Mouse (Mus musculus) yolk sac, embryonic 10.5 days (tissue): ENCODE data around the gene Klhl21.

ENCODE experiments used
- DNase-seq: peaks from one replicate; pipeline ENCODE4 v3.0.0-alpha.2; 2017; ENCODE audit warnings: low spot score

Klhl21 gene

GRCm38 (mm10) chr4:152008622-152009075 lies at the start of gene Klhl21:
Gene Klhl21 (plus strand): TSS chr4:152008803.
- peak; percentile 94 for DNase-seq

- DNase-seq: no peak
These were observed 48.6 kb upstream of the Klhl21 start for GRCm38 (mm10) chr4:151959849-151960512.

GRCm38 (mm10) chr4:151960513-151960854 lies 48.1 kb upstream of the Klhl21 start:
- peak; percentile 32 for DNase-seq

- no peak for DNase-seq
These were observed 45.8 kb upstream of the Klhl21 start for GRCm38 (mm10) chr4:151962817-151963216.

- DNase-seq: no peak
These were observed 40.2 kb upstream of the Klhl21 start for GRCm38 (mm10) chr4:151968204-151968921.

GRCm38 (mm10) chr4:151972221-151972967 lies 36.2 kb upstream of the Klhl21 start:
- no peak for DNase-seq

- no peak for DNase-seq
These were observed 33.2 kb upstream of the Klhl21 start for GRCm38 (mm10) chr4:151975441-151975840.

GRCm38 (mm10) chr4:151977748-151978147 lies 30.9 kb upstream of the Klhl21 start:
- peak; percentile 58 for DNase-seq

GRCm38 (mm10) chr4:151980699-151981098 lies 27.9 kb upstream of the Klhl21 start:
- DNase-seq: no peak

- no peak for DNase-seq
These were observed 27.2 kb upstream of the Klhl21 start for GRCm38 (mm10) chr4:151981363-151981762.

GRCm38 (mm10) chr4:151983043-151983442 lies 25.6 kb upstream of the Klhl21 start:
- no peak for DNase-seq

GRCm38 (mm10) chr4:151983560-151983959 lies 25.0 kb upstream of the Klhl21 start:
- no peak for DNase-seq

GRCm38 (mm10) chr4:151985886-151986285 lies 22.7 kb upstream of the Klhl21 start:
- no peak for DNase-seq

- DNase-seq: peak; percentile 56
These were observed 22.0 kb upstream of the Klhl21 start for GRCm38 (mm10) chr4:151986650-151987049.

GRCm38 (mm10) chr4:151988014-151988341 lies 20.6 kb upstream of the Klhl21 start:
- no peak for DNase-seq

- DNase-seq: peak; percentile 85
These were observed 20.1 kb upstream of the Klhl21 start, which contains the start of gene Thap3 for GRCm38 (mm10) chr4:151988342-151989109. Gene Thap3 (minus strand): TSS chr4:151988997.

GRCm38 (mm10) chr4:151989110-151989488 lies 19.5 kb upstream of the Klhl21 start:
- no peak for DNase-seq

GRCm38 (mm10) chr4:151992091-151992490 lies 16.5 kb upstream of the Klhl21 start:
- DNase-seq: no peak

- DNase-seq: no peak
These were observed 15.6 kb upstream of the Klhl21 start for GRCm38 (mm10) chr4:151993035-151993434.

GRCm38 (mm10) chr4:151994228-151995171 lies 14.1 kb upstream of the Klhl21 start:
- peak; percentile 54 for DNase-seq
